Mouse (Mus musculus): Measurements from ENCODE around the gene Gm27235.
"Not testable (repeated sequence)": the region's sequence is repeated elsewhere in the genome, so short reads cannot be mapped to it uniquely, and the experiment has no call there.

The Gm27235 gene

DNA sequence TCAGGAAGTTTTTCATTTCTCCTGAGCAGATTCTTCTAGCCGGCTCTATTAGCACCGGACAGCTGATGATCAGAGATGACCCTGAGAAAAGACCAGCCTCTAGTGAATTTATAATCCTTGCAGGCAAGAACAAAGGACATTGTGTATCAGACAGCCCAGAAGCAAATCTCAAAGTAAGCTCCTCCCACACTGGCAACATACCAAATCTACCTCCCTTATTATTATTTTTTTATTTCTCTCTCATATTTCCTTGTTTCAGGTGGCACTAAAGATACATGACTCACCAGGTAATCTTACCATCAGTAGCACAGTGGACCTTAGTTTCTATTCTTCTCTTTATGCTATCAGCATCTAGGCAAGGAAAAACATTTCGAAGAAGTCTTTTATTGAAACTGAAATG is at the start of gene Gm27235, which contains the start of gene D730048I06Rik:
TSS of gene Gm27235 (minus strand) at position 101 of the 400 bp plus-strand sequence.
TSS of gene D730048I06Rik (minus strand) at position 112 of the 400 bp plus-strand sequence.
- in situ Hi-C loops (cut with MboI; ENCODE audit: low sequenced_read_pairs): no loop called here

DNA sequence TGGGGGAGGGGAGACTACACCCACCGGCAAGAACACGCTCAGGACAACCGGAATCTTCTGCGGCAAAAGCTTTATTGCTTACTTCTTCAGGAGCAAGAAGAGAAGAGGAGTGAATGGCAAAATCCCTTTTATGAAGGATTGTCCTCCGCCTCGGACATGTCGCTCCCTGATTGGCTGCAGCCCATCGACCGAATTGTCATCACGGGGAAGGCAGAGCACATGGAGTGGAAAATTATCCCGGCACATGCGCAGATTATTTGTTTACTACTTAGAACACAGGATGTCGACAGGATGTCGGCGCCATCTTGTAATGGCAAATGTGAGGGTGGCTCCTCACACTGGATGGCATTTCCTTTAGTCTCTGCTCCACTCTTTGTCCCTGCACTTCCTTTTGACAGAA is 28.0 kb upstream of the Gm27235 start:
- in situ Hi-C loops (cut with MboI; ENCODE audit: low sequenced_read_pairs): not testable (repeated sequence)

GRCm38 (mm10) chr9:35798146-35798545 is 8.2 kb upstream of the Gm27235 start:
- in situ Hi-C loops (cut with MboI; ENCODE audit: low sequenced_read_pairs): no loop called here

- in situ Hi-C loops (cut with MboI; ENCODE audit: low sequenced_read_pairs): no loop called here
Observed at GRCm38 (mm10) chr9:35778009-35778408, 11.9 kb downstream of the Gm27235 start, which contains the start of gene Gm17727. Gene Gm17727, minus strand, starts transcription at chr9:35778109.

DNA sequence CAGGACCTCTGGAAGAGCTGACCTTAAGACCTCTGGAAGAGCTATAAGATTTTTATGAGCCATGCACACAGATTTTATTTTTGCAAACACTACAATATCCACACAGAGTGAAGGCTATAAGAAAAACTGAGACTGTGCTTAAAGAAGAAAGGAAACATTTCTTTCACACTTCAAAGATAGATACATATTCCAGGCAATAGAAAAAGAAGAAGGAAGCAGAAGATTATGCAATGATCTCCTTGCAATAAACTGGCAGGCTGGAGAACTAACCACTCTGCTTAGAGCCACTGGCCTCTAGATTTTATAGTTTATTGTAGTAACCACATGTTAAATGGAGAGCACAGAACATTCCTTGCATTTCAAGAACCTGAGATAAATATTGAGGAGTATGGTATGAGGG is 33.1 kb downstream of the Gm27235 start:
- in situ Hi-C loops (cut with MboI; ENCODE audit: low sequenced_read_pairs): no loop called here

GRCm38 (mm10) chr9:35740749-35741148 is 49.2 kb downstream of the Gm27235 start, which contains the start of gene Gm17677:
Gene Gm17677, plus strand, starts transcription at chr9:35741049.
- in situ Hi-C loops (cut with MboI; ENCODE audit: low sequenced_read_pairs): no loop called here

All from CH12F3 (cell line).